Mouse (Mus musculus): ENCODE data around the gene Gm20877. TPM values are rescaled to one million over a fixed set of nuclear protein-coding genes. Genes with fewer than 3 reads are reported as not detected.
"Not testable (repeated sequence)": the region's sequence is repeated elsewhere in the genome, so short reads cannot be mapped to it uniquely, and the experiment has no call there.

Gm20877 gene
- polyA plus RNA-seq (2015; fragmentation: Nextera tagmentation; extraction: Ambion mirVana), result not detected in 2 replicates

DNA sequence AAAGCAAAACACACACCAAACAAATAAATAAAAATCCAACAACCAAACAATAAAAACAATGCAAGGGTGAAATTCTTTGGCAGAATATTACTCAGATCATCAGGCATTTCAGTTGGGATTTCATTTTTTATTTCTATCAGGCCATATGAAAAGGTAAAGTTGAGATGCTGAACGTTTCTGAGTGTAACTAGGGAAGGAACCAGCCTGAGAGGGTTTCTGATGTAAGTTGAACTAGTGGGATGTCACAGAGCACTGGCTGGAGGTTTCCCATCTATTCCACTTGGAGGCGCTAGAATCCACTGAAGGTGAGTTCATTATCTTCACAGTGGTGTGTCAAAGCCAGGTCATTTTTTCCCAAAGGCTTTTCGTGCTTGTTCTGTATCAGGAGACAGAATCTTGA, at the start of gene Gm20877:
Gm20877 (plus strand) TSS at position 301 of the 400 bp plus-strand sequence.
- no CpG with 5 or more reads among the region's 3 CpGs for WGBS (ENCODE audit: insufficient replicate concordance)
- not testable (repeated sequence) for H3K4me1 ChIP-seq (replicated peaks); H3K27me3 ChIP-seq; H3K4me2 ChIP-seq; H3K36me3 ChIP-seq (replicated peaks); H3K9ac ChIP-seq; ATAC-seq (ENCODE audit: insufficient read depth); H3K9me3 ChIP-seq (replicated peaks); H3K4me3 ChIP-seq (replicated peaks); H3K27ac ChIP-seq (replicated peaks)
